Mouse (Mus musculus): Measurements from ENCODE around the gene Kpna7. TPM values are rescaled to one million over a fixed set of nuclear protein-coding genes. Genes with fewer than 3 reads are reported as not detected.
"Not testable (repeated sequence)": the region's sequence is repeated elsewhere in the genome, so short reads cannot be mapped to it uniquely, and the experiment has no call there.

Gene Kpna7
- not detected in 2 replicates for polyA plus RNA-seq (2015; fragmentation: Nextera tagmentation; extraction: Ambion mirVana)

- H3K27me3 ChIP-seq = no peaks in the 10 kb centered on the region
- 0 out of 2 replicates have a peak, but pooled peaks cover 8% of the 10 kb centered on the region for H3K36me3 ChIP-seq
- H3K9me3 ChIP-seq = no peaks in the 10 kb centered on the region
- H3K4me3 ChIP-seq = peak within 1 kb of the TSS; percentile 86
- peak within 1 kb of the TSS; percentile 84 for H3K27ac ChIP-seq
- H3K4me2 ChIP-seq = peak within 1 kb of the TSS; percentile 56
- H3K4me1 ChIP-seq = peaks cover 10% of the 10 kb centered on the region
- WGBS = under 1% methylated on average over 54 of the region's 54 CpGs
- H3K9ac ChIP-seq = peak within 1 kb of the TSS; percentile 98
- ATAC-seq (ENCODE audit: insufficient number of reproducible peaks, low FRiP score, low TSS enrichment, low read depth) = peak; percentile 92
Measured at GRCm38 (mm10) chr5:145083632-145084451, at the start of gene Kpna7, which contains the start of gene Arpc1a. Kpna7 (minus strand) TSS chr5:145084030. Arpc1a (plus strand) TSS chr5:145083830.

GRCm38 (mm10) chr5:145133275-145133674, 49.4 kb upstream of the Kpna7 start:
- not testable (repeated sequence) for H3K4me2 ChIP-seq; H3K9ac ChIP-seq; H3K9me3 ChIP-seq; H3K27me3 ChIP-seq; H3K4me3 ChIP-seq; H3K27ac ChIP-seq; ATAC-seq (ENCODE audit: insufficient number of reproducible peaks, low FRiP score, low TSS enrichment, low read depth)
- Histone ChIP-seq H3K36me3 (peaks cover 86% of the 10 kb centered on the region), H3K4me1 (peaks cover 12% of the 10 kb centered on the region)
- 84% methylated on average over 6 of the region's 6 CpGs for WGBS

GRCm38 (mm10) chr5:145130995-145131394, 47.2 kb upstream of the Kpna7 start:
- no peak for ATAC-seq (ENCODE audit: insufficient number of reproducible peaks, low FRiP score, low TSS enrichment, low read depth)
- 91% methylated on average over 3 of the region's 3 CpGs for WGBS
- H3K9ac ChIP-seq = no peak overlapping the region
- H3K4me2 ChIP-seq = no peak overlapping the region
- no peaks in the 10 kb centered on the region for H3K9me3 ChIP-seq
- peaks cover 91% of the 10 kb centered on the region for H3K36me3 ChIP-seq
- no peaks in the 10 kb centered on the region for H3K4me1 ChIP-seq
- H3K4me3 ChIP-seq = no peak overlapping the region
- no peak overlapping the region for H3K27ac ChIP-seq
- H3K27me3 ChIP-seq = no peaks in the 10 kb centered on the region

- H3K36me3 ChIP-seq = peaks cover 94% of the 10 kb centered on the region
Measured at GRCm38 (mm10) chr5:145130191-145130590, 46.4 kb upstream of the Kpna7 start.

GRCm38 (mm10) chr5:145129773-145130172, 45.9 kb upstream of the Kpna7 start:
- H3K4me3 ChIP-seq; H3K27me3 ChIP-seq; H3K27ac ChIP-seq; H3K9me3 ChIP-seq; H3K9ac ChIP-seq; ATAC-seq (ENCODE audit: insufficient number of reproducible peaks, low FRiP score, low TSS enrichment, low read depth); H3K4me1 ChIP-seq; H3K4me2 ChIP-seq: not testable (repeated sequence)
- WGBS = 92% methylated on average over 4 of the region's 6 CpGs
- peaks cover 94% of the 10 kb centered on the region for H3K36me3 ChIP-seq

More at GRCm38 (mm10) chr5:145130191-145130590, 46.4 kb upstream of the Kpna7 start:
- ATAC-seq (ENCODE audit: insufficient number of reproducible peaks, low FRiP score, low TSS enrichment, low read depth) = no peak
- H3K27ac ChIP-seq = no peak overlapping the region
- H3K4me1 ChIP-seq = no peaks in the 10 kb centered on the region
- H3K4me2 ChIP-seq = no peak overlapping the region
- no peaks in the 10 kb centered on the region for H3K9me3 ChIP-seq
- H3K4me3 ChIP-seq = no peak overlapping the region
- H3K9ac ChIP-seq = no peak overlapping the region
- no peaks in the 10 kb centered on the region for H3K27me3 ChIP-seq
- 82% methylated on average over 11 of the region's 11 CpGs for WGBS

GRCm38 (mm10) chr5:145129124-145129523, 45.3 kb upstream of the Kpna7 start:
- no peak overlapping the region for H3K4me3 ChIP-seq
- ATAC-seq (ENCODE audit: insufficient number of reproducible peaks, low FRiP score, low TSS enrichment, low read depth) = no peak
- H3K4me1 ChIP-seq = no peaks in the 10 kb centered on the region
- 90% methylated on average over 4 of the region's 4 CpGs for WGBS
- peaks cover 94% of the 10 kb centered on the region for H3K36me3 ChIP-seq
- H3K27ac ChIP-seq = peak overlapping the region; percentile 29
- no peaks in the 10 kb centered on the region for H3K27me3 ChIP-seq
- no peaks in the 10 kb centered on the region for H3K9me3 ChIP-seq
- no peak overlapping the region for H3K9ac ChIP-seq
- no peak overlapping the region for H3K4me2 ChIP-seq

- Histone ChIP-seq H3K4me1 (no peaks in the 10 kb centered on the region), H3K9me3 (no peaks in the 10 kb centered on the region), H3K27ac (no peak overlapping the region), H3K27me3 (no peaks in the 10 kb centered on the region), H3K9ac (no peak overlapping the region), H3K4me2 (no peak overlapping the region), H3K36me3 (peaks cover 94% of the 10 kb centered on the region), H3K4me3 (no peak overlapping the region)
- 90% methylated on average over 9 of the region's 9 CpGs for WGBS
- ATAC-seq (ENCODE audit: insufficient number of reproducible peaks, low FRiP score, low TSS enrichment, low read depth) = no peak
Measured at GRCm38 (mm10) chr5:145126580-145126979, 42.8 kb upstream of the Kpna7 start.

- H3K4me1 ChIP-seq = peaks cover 14% of the 10 kb centered on the region
- ATAC-seq (ENCODE audit: insufficient number of reproducible peaks, low FRiP score, low TSS enrichment, low read depth) = no peak
- no peaks in the 10 kb centered on the region for H3K27me3 ChIP-seq
- no peak overlapping the region for H3K4me2 ChIP-seq
- no peak overlapping the region for H3K9ac ChIP-seq
- peaks cover 67% of the 10 kb centered on the region for H3K36me3 ChIP-seq
- no peaks in the 10 kb centered on the region for H3K9me3 ChIP-seq
- H3K27ac ChIP-seq = no peak overlapping the region
- WGBS = 92% methylated on average over 19 of the region's 19 CpGs
- H3K4me3 ChIP-seq = no peak overlapping the region
Measured at GRCm38 (mm10) chr5:145123396-145123795, 39.6 kb upstream of the Kpna7 start.

GRCm38 (mm10) chr5:145120921-145121320, 37.1 kb upstream of the Kpna7 start:
- Histone ChIP-seq H3K36me3 (peaks cover 45% of the 10 kb centered on the region), H3K27ac (peak overlapping the region; percentile 40), H3K4me1 (peaks cover 39% of the 10 kb centered on the region), H3K27me3 (no peaks in the 10 kb centered on the region), H3K4me3 (no peak overlapping the region), H3K9me3 (no peaks in the 10 kb centered on the region), H3K4me2 (no peak overlapping the region), H3K9ac (no peak overlapping the region)
- ATAC-seq (ENCODE audit: insufficient number of reproducible peaks, low FRiP score, low TSS enrichment, low read depth) = no peak
- WGBS = 37% methylated on average over 7 of the region's 7 CpGs

- H3K27me3 ChIP-seq = no peaks in the 10 kb centered on the region
- H3K9me3 ChIP-seq = no peaks in the 10 kb centered on the region
- no peak overlapping the region for H3K27ac ChIP-seq
- ATAC-seq (ENCODE audit: insufficient number of reproducible peaks, low FRiP score, low TSS enrichment, low read depth) = no peak
- H3K4me2 ChIP-seq = no peak overlapping the region
- H3K36me3 ChIP-seq = peaks cover 30% of the 10 kb centered on the region
- WGBS = 91% methylated on average over 2 of the region's 2 CpGs
- peaks cover 54% of the 10 kb centered on the region for H3K4me1 ChIP-seq
- no peak overlapping the region for H3K4me3 ChIP-seq
- no peak overlapping the region for H3K9ac ChIP-seq
Measured at GRCm38 (mm10) chr5:145119385-145119784, 35.6 kb upstream of the Kpna7 start.

GRCm38 (mm10) chr5:145118461-145118860, 34.6 kb upstream of the Kpna7 start:
- no peak overlapping the region for H3K4me2 ChIP-seq
- no peaks in the 10 kb centered on the region for H3K9me3 ChIP-seq
- H3K27ac ChIP-seq = no peak overlapping the region
- H3K27me3 ChIP-seq = no peaks in the 10 kb centered on the region
- H3K9ac ChIP-seq = no peak overlapping the region
- peaks cover 61% of the 10 kb centered on the region for H3K4me1 ChIP-seq
- ATAC-seq (ENCODE audit: insufficient number of reproducible peaks, low FRiP score, low TSS enrichment, low read depth) = no peak
- H3K4me3 ChIP-seq = no peak overlapping the region
- H3K36me3 ChIP-seq = peaks cover 20% of the 10 kb centered on the region
- WGBS = 93% methylated on average over 5 of the region's 5 CpGs

GRCm38 (mm10) chr5:145118005-145118404, 34.2 kb upstream of the Kpna7 start:
- no peak overlapping the region for H3K27ac ChIP-seq
- H3K27me3 ChIP-seq = no peaks in the 10 kb centered on the region
- no peak for ATAC-seq (ENCODE audit: insufficient number of reproducible peaks, low FRiP score, low TSS enrichment, low read depth)
- peaks cover 61% of the 10 kb centered on the region for H3K4me1 ChIP-seq
- no peak overlapping the region for H3K4me3 ChIP-seq
- H3K9me3 ChIP-seq = no peaks in the 10 kb centered on the region
- H3K9ac ChIP-seq = no peak overlapping the region
- peaks cover 16% of the 10 kb centered on the region for H3K36me3 ChIP-seq
- WGBS = 53% methylated on average over 6 of the region's 6 CpGs
- H3K4me2 ChIP-seq = no peak overlapping the region

Data from limb, embryonic 15.5 days (tissue).